Mouse (Mus musculus): Measurements from ENCODE around the gene Ms4a4b.

DNA sequence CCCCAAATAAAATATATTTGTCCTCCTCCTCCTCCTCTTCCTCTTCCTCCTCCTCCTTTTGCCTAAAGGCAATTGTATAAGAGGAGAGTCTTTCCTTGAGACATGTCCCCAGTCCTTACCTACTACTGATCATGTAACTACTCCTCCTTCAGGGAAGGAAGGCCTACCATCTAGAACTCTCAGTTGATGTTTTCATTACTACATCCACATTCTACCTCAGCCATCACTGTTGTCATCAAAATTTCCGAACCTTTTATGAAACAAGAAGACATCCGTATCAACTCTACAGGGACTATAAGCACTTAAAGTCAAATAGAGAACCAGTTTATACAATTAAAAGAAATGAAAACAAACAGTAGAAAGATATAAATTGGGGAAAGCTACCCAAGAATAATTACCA, 39.3 kb downstream of the Ms4a4b start:
- TF ChIP-seq CTCF (conservative IDR thresholded peaks at IDR 0.05; ENCODE audit: low read length) = no peak
- no peak for TF ChIP-seq POU5F1 (IDR thresholded peaks at IDR 0.05; ENCODE audit: borderline replicate concordance, low read length)

All from E14TG2a.4 (cell line).